Mouse (Mus musculus): ENCODE data around the gene Sfxn2. TPM values are rescaled to one million over a fixed set of nuclear protein-coding genes. Genes with fewer than 3 reads are reported as not detected.
A peak's percentile ranks its signal among the peaks of the same experiment; 100 is the strongest.

Sfxn2 gene
- polyA plus RNA-seq, 1 experiment from 2014 or later: 21.0 TPM

DNA sequence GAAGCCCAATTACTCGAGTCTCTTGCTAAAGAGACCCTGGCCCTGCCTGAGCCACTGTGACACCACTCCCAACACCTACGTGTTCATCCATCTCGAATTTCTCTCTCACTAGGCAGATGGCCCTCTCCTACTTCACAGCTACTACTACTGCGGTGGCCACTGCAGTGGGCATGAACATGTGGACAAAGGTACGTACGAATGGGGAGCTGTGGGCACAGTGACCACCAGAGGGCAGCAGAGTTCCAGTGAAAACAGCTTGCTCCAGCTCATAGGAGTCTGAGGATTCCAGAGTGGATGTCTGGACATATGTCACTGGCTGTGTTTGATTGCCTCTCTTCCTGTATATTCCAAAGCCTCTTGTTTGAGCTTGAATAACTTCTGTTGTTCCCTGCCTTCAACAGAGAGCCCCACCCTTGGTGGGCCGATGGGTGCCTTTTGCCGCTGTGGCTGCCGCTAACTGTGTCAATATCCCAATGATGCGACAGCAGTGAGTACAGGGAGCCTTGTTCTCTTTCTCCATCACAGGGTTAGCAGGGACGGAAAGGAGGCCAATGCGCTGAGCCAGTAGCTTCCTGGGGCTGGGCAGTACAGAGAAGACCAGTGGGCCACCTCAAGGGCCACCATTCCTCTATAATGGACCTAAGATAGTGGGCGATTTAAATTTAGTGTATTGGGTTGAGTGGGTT is 14.8 kb downstream of the Sfxn2 start:
- H3K36me3 ChIP-seq (replicated peaks): peaks cover 81% of the 10 kb centered on the region

DNA sequence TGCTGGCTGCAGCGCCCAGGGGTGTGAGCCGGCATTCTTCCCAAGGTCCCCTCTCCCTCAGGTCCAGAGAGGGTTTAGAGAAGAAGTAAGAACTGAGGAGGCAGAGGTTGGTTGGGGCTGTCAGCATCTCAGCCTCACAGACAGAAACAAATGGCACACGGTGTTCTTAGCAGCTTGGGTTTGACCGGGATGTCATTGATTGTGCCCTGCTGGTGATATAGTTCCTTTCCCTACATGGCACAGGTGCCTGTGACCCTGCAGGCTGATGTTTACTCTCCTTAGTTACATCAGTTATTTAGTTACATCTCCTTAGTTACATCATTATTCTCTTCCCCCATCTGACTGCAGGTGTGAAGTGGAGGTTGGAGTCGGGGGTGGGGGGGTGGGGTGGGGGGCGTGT is 18.4 kb downstream of the Sfxn2 start:
- Histone ChIP-seq H3K36me3 (replicated peaks) (peaks cover 94% of the 10 kb centered on the region), H3K27me3 (replicated peaks; ENCODE audit: low read depth, poor library complexity, severe bottlenecking) (no peaks in the 10 kb centered on the region), H3K27ac (replicated peaks) (no peak overlapping the region), H3K4me1 (no peaks in the 10 kb centered on the region), H3K4me3 (no peak overlapping the region), H3K9me3 (no peaks in the 10 kb centered on the region)
- WGBS: 91% methylated on average over 6 of the region's 6 CpGs
- no peak for DNase-seq (ENCODE audit: low spot score)

More for the DNA sequence above, 14.8 kb downstream of the Sfxn2 start:
- Histone ChIP-seq H3K27ac (replicated peaks) (no peak overlapping the region), H3K4me1 (no peaks in the 10 kb centered on the region), H3K9me3 (no peaks in the 10 kb centered on the region), H3K4me3 (no peak overlapping the region), H3K27me3 (replicated peaks; ENCODE audit: low read depth, poor library complexity, severe bottlenecking) (no peaks in the 10 kb centered on the region)
- peak; percentile 87 for DNase-seq (ENCODE audit: low spot score)
- WGBS: 60% methylated on average over 13 of the region's 13 CpGs

DNA sequence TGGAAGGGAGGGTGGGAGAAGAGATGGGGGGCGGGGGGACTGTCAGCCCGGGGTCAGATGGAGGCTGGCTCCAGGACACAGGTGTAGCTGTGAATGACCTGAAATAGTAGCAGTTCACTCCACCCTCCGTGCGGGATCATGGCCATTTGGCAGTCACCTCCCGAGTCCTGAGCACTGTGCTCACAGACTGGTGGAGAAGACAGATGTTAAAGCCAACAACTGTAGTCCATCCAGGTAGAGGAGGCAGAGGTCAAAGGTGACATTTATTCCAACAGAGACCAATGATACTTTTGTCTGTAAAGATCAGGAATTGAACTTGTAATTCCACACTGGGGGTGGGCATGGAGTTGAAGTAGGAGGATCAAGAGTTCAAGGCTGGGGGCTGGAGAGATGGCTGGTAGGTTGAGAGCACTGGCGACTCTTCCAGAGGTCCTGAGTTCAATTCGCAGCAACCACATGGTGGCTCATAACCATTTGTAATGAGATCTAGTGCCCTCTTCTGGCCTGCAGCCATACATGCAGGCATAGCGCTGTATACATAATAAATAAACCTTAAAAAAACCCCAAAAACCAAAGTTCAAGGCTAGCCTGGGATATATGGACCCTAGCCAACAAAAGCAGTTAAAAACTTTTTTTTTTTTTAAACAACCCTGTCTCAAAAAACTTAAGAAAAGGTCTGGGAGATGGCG is 19.7 kb downstream of the Sfxn2 start:
- 90% methylated on average over 9 of the region's 9 CpGs for WGBS
- DNase-seq (ENCODE audit: low spot score): no peak
- Histone ChIP-seq H3K36me3 (replicated peaks) (peaks cover 95% of the 10 kb centered on the region), H3K9me3 (no peaks in the 10 kb centered on the region), H3K4me3 (no peak overlapping the region), H3K27ac (replicated peaks) (no peak overlapping the region), H3K27me3 (replicated peaks; ENCODE audit: low read depth, poor library complexity, severe bottlenecking) (no peaks in the 10 kb centered on the region), H3K4me1 (no peaks in the 10 kb centered on the region)

DNA sequence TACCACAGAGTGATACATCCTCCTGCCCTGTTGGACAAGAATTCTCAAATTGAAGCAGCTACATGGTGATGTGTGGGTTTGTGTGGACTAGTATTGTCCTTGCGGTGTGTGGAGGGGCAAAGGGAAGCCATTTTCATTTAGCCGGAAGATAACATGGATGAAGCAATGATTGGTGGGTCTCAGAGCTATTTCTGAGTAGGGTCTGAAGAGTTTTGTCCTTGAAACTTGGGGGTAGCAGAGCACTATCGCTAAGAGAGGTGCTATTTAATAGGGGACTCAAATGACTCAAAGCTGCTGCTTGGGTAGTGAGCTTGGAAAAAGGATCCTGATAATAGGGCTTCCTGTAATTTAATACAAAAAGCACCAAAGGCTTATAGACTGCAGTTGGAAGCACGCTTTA is 25.0 kb downstream of the Sfxn2 start:
- Histone ChIP-seq H3K9me3 (no peaks in the 10 kb centered on the region), H3K36me3 (replicated peaks) (peaks cover 60% of the 10 kb centered on the region), H3K4me1 (peaks cover 19% of the 10 kb centered on the region), H3K27me3 (replicated peaks; ENCODE audit: low read depth, poor library complexity, severe bottlenecking) (no peaks in the 10 kb centered on the region), H3K27ac (replicated peaks) (peak overlapping the region; percentile 71), H3K4me3 (peak overlapping the region; percentile 98)
- 81% methylated on average over 4 of the region's 4 CpGs for WGBS
- no peak for DNase-seq (ENCODE audit: low spot score)

DNA sequence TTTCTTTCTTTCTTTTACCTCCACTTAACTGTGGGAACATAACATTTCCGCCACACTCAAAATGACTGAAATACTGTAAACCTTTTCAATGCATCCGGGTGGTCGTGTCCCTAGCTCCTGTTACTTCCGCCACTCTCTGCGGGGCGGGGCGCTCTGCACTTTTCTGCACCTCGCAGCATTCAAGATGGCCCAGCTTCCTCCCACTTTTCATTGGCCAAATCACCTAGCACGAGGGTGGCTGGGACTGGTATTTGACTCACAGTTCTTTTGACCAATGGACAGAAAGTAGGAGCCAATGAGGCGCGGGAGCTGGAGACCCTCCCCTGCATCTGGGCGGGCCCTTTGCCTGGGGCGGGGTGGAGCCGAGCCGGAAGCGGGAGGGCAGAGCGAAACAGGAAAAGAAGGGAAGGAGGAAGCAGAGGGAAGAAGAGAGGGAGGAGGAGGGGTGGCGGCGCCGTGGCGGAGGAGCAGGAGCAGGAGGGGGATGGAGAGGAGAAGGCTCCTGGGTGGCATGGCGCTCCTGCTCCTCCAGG is 25.6 kb downstream of the Sfxn2 start, which contains the start of gene Wbp1l:
Gene Wbp1l (plus strand): TSS at position 365 of the 533 bp plus-strand sequence.
- WGBS: 1% methylated on average over 22 of the region's 22 CpGs
- DNase-seq (ENCODE audit: low spot score): peak; percentile 98
- H3K4me3 ChIP-seq: peak within 1 kb of the TSS; percentile 98
- H3K27ac ChIP-seq (replicated peaks): peak within 1 kb of the TSS; percentile 85
- no peaks in the 10 kb centered on the region for H3K9me3 ChIP-seq
- H3K36me3 ChIP-seq (replicated peaks): peaks cover 59% of the 10 kb centered on the region
- H3K27me3 ChIP-seq (replicated peaks; ENCODE audit: low read depth, poor library complexity, severe bottlenecking): no peaks in the 10 kb centered on the region
- H3K4me1 ChIP-seq: peaks cover 19% of the 10 kb centered on the region

DNA sequence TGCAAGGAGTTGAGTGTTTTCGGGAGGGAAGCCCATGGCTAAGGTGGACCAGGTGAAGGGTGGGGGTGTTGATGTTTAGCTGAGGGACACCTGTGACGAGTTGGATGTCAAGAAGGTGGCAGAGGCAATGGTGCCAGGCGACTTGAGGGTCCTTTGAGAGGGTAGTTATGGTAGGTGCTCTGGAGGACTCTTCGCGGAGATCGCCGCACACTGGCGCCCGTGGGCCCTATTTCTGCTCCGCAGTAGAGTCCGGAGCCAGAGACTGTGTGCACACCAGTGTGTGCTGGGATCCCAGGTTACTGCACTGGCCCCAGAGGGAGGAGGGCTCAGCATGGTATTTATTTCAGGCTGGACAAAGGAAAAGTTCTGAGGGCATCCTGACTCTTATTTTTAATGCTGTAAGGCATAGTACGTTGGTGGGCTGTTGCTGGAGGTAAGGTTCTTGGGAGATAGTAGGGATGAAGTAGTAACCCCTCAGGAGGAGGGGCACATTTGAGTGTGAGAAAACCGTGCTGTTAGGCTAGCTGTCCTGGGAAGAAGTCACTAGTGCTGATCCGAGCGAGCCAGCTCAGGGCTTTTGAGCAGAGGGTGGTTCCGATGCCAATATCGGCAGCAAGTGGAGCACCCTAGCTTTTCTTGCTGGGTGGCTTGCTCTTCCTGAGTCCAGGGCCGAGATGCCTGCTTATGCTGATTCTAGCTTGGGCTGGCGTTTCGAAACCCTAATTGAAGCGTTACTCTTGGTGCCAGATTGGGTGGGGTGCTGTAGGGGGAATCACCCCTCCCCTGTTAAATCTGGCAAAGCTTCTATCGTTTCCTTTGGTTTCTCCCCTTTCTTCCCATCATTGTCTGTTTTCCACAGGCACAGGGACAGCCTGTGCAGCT is 26.5 kb downstream of the Sfxn2 start:
- Histone ChIP-seq H3K9me3 (no peaks in the 10 kb centered on the region), H3K27ac (replicated peaks) (peak overlapping the region; percentile 85), H3K4me1 (peaks cover 19% of the 10 kb centered on the region), H3K36me3 (replicated peaks) (peaks cover 59% of the 10 kb centered on the region), H3K4me3 (peak overlapping the region; percentile 98), H3K27me3 (replicated peaks; ENCODE audit: low read depth, poor library complexity, severe bottlenecking) (no peaks in the 10 kb centered on the region)
- no peak for DNase-seq (ENCODE audit: low spot score)
- 22% methylated on average over 22 of the region's 22 CpGs for WGBS

DNA sequence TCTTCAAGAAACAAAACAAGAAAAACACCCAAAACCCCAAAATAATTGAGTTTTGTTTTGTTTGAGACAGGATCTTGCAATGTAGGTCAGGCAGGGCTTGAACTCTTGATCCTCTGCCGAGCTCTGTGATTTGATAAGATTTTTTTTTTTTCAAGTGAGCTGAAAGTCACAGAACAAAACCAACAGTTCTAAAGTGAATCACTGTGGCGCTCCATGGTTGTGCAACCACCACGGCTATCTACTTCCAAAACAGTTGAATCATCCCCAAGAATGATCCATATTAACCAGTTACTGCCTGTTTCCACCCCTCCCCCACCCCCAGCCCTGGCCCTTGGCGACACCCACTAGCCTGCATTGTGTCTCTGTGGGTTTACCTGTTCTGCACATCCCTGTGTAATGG is 27.2 kb downstream of the Sfxn2 start:
- 79% methylated on average over 4 of the region's 4 CpGs for WGBS
- Histone ChIP-seq H3K27me3 (replicated peaks; ENCODE audit: low read depth, poor library complexity, severe bottlenecking) (no peaks in the 10 kb centered on the region), H3K36me3 (replicated peaks) (peaks cover 58% of the 10 kb centered on the region), H3K9me3 (no peaks in the 10 kb centered on the region), H3K4me3 (peak overlapping the region; percentile 98), H3K4me1 (peaks cover 19% of the 10 kb centered on the region), H3K27ac (replicated peaks) (no peak overlapping the region)
- DNase-seq (ENCODE audit: low spot score): no peak

DNA sequence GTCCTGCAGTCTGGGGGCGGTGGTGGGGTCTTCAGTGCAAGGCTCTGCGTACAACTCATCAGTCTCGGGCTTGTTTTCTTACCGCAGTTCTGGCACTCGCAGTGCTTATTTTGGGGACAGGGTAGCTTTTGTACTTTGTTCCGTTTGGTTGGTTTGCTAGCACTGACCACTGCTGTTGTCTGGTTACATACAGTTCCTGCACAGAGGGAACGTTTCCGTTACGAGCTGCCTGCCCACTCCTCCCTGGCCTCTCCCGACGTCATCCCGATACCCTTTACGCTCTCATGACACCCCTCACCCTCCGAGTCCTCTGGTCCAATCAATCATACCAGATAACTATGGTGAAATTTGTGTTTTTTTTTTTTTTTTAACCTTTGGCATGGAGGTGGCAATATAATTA is 28.3 kb downstream of the Sfxn2 start:
- Histone ChIP-seq H3K4me3 (no peak overlapping the region), H3K9me3 (no peaks in the 10 kb centered on the region), H3K36me3 (replicated peaks) (peaks cover 58% of the 10 kb centered on the region), H3K27me3 (replicated peaks; ENCODE audit: low read depth, poor library complexity, severe bottlenecking) (no peaks in the 10 kb centered on the region), H3K27ac (replicated peaks) (no peak overlapping the region), H3K4me1 (peaks cover 19% of the 10 kb centered on the region)
- no peak for DNase-seq (ENCODE audit: low spot score)
- WGBS: 88% methylated on average over 14 of the region's 14 CpGs

DNA sequence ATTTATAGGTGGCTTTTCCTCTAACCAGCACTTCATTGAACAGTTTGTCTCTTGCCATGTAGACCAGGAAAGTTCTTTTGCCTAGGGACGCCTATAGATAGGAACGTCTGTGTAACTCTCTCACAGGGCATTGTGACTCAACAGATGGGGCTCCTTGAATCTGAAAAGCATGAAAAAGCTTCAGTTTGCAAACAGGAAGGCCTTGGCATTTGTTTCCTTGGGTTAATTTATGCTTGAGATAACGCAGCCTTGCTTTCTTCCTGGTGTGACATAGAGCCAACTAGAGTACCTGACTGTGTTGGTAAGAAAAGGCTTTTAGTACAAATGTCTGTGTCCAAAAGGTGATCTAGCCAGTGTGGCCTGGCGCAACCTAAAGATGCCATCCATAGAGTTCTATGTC is 29.2 kb downstream of the Sfxn2 start:
- 96% methylated on average over 4 of the region's 4 CpGs for WGBS
- Histone ChIP-seq H3K36me3 (replicated peaks) (peaks cover 60% of the 10 kb centered on the region), H3K27me3 (replicated peaks; ENCODE audit: low read depth, poor library complexity, severe bottlenecking) (no peaks in the 10 kb centered on the region), H3K9me3 (no peaks in the 10 kb centered on the region), H3K27ac (replicated peaks) (no peak overlapping the region), H3K4me3 (no peak overlapping the region), H3K4me1 (peaks cover 19% of the 10 kb centered on the region)
- DNase-seq (ENCODE audit: low spot score): no peak

DNA sequence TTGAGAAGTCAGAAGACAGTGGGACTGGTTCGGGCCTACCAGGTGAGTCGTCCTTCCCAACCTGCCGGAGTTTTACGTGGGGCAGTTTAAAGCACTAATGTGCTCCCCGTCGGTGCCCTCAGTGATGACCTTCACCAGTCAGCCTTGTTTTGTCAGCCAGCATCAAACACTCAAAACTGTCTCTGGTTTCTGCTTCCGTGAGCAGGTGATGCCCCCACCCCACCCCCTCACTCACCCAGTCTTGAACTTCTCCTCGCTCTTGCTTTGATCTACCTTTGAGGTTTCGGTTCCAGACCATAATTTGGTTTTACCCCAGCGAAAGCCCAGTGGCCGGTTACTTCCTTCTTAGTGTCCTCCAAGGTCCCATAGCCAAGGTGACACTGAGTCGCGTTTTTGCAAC is 33.6 kb downstream of the Sfxn2 start:
- Histone ChIP-seq H3K9me3 (no peaks in the 10 kb centered on the region), H3K27me3 (replicated peaks; ENCODE audit: low read depth, poor library complexity, severe bottlenecking) (no peaks in the 10 kb centered on the region), H3K27ac (replicated peaks) (no peak overlapping the region), H3K4me1 (peaks cover 17% of the 10 kb centered on the region), H3K4me3 (no peak overlapping the region), H3K36me3 (replicated peaks) (peaks cover 84% of the 10 kb centered on the region)
- WGBS: 92% methylated on average over 13 of the region's 13 CpGs
- DNase-seq (ENCODE audit: low spot score): no peak

DNA sequence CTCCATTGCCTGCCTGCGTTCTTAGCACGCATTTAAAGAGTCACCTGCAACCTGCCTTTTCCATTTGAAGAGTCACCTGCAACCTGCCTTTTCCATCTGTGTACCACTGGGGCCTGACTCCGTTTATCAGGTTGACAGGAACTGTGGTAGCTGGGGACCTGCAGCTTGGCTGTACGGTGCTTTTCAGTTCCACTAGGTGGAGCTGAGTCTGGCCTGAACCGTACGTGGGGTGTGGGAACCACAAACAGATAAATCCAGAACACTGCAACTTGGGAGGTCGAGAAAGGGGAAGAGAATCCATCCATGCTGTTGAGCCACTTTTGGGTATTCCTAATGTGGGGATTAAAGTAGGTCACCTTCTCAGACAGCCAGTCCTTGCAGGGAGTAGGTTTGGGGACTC is 34.3 kb downstream of the Sfxn2 start:
- no peak overlapping the region for H3K4me3 ChIP-seq
- no peaks in the 10 kb centered on the region for H3K9me3 ChIP-seq
- DNase-seq (ENCODE audit: low spot score): no peak
- H3K27ac ChIP-seq (replicated peaks): no peak overlapping the region
- peaks cover 79% of the 10 kb centered on the region for H3K36me3 ChIP-seq (replicated peaks)
- no peaks in the 10 kb centered on the region for H3K27me3 ChIP-seq (replicated peaks; ENCODE audit: low read depth, poor library complexity, severe bottlenecking)
- peaks cover 17% of the 10 kb centered on the region for H3K4me1 ChIP-seq
- 74% methylated on average over 7 of the region's 7 CpGs for WGBS

DNA sequence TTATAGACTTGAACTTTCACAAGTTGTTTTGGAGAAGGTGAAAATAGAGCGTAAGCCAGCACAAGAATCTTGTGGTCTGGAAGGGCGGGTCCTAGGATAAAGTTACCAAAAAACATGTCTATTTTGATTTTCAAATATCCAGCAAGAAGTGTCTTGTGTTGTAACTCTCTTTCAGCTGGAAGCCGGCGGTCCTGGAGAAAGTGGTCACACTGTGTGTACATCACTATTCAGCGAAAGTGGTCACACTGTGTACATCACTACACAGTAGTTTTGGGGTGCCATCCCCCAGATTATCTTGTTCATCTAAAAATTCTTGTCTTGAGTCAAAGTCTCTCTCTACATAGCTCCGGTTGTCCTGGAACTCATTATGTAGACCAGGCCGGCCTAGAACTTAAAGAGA is 35.0 kb downstream of the Sfxn2 start:
- WGBS: 95% methylated on average over 7 of the region's 7 CpGs
- H3K36me3 ChIP-seq (replicated peaks): peaks cover 78% of the 10 kb centered on the region
- no peak for DNase-seq (ENCODE audit: low spot score)

More for the DNA sequence above, 35.0 kb downstream of the Sfxn2 start:
- no peaks in the 10 kb centered on the region for H3K9me3 ChIP-seq
- H3K27ac ChIP-seq (replicated peaks): no peak overlapping the region
- H3K27me3 ChIP-seq (replicated peaks; ENCODE audit: low read depth, poor library complexity, severe bottlenecking): no peaks in the 10 kb centered on the region
- H3K4me3 ChIP-seq: no peak overlapping the region
- peaks cover 17% of the 10 kb centered on the region for H3K4me1 ChIP-seq

Measured in embryonic facial prominence, embryonic 10.5 days (tissue).